Mouse (Mus musculus): Measurements from ENCODE around the gene Nlrp10. TPM values are rescaled to one million over a fixed set of nuclear protein-coding genes. Genes with fewer than 3 reads are reported as not detected.
A peak's percentile ranks its signal among the peaks of the same experiment; 100 is the strongest.

Nlrp10 gene
- total RNA-seq, 2 experiments from 2014 or later, result 0.48 to 0.71 TPM

DNA sequence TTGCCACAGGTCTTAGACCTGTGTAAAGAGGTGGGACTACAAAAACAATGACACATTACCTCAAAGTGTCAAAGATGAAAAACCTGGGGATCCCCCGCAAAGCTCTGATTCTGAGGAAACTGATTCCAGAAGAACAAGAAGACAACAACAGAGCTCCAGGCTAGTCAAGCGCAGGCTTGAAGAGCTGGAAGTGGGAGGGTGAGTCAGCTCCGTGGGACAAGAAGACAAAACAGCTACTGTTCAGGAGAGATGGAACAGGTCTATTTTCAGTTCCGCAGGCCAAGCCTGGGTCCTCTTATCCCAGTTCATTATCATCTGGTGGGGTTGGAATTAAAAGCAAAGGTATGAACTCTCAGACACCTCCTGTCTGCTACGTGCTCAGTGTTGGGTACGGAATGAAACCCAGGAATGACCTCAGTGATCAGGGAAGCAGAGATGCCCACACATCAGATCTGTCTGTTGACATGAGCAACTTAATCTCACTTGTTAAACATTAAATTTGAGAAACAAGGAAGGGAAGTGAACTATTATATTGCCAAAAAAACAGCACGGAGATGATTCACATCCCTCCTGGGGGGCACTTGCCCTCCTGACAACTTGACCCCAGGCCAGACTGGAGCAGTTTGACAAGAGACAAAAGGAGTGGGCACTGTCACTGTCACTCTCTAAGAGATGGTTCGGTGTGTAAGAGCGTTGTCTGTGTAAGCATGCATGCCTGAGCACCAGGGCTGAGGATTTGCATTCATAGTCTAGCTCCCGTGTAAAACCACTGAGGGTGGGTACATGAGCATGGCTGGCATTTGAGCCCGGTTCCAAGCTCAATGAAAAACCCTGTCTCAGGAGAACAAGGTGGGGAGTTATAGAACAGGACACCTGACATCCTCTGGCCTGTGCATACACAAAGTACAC, 1.4 kb downstream of the Nlrp10 start:
- intact Hi-C loops (cut with DNase I), result no loop called here
- peak in 1 of 2 experiments; percentile 62 for DNase-seq (ENCODE audit: low spot score in 2 of 2)

DNA sequence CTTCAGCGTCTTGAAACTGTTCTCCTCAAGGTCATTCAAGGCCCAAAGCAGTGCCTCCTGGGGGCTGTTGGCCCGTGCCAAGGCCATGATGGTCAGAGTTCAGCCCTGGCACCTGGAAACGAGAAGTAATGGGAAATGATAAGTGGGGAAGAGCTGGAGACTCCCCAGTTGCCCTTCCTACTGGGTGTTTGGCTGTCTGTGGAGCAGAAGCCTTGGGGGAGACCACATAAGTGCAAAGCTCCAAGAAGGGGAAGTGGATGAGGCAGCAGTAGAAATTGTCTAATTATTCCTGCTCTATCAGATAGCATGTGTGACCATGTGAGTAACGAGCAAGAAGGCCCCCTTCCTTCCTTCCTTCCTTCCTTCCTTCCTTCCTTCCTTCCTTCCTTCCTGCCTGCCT, 2.9 kb downstream of the Nlrp10 start:
- no peak for DNase-seq (ENCODE audit: low spot score in 2 of 2)
- intact Hi-C loops (cut with DNase I), result no loop called here

DNA sequence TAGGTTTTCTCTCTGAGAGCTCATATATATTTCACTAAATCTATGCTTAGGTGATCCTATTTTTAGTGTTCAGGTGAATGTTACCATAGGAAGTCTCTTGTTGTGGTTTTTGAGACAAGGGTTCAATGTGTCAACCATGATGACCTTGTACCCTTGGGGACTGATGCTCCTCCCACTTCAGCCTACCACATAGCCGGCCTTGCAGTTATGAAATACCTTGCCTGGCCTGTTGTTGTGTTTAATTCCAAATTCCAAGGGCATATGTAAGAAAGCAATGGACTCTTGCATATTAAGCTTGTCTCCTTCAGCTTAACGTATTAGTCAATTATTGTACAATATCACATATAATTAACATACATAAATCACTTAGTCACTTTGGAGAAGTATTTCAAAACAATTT, 26.0 kb downstream of the Nlrp10 start:
- intact Hi-C loops (cut with DNase I), result no loop called here
- DNase-seq (ENCODE audit: low spot score in 2 of 2), result no peak

DNA sequence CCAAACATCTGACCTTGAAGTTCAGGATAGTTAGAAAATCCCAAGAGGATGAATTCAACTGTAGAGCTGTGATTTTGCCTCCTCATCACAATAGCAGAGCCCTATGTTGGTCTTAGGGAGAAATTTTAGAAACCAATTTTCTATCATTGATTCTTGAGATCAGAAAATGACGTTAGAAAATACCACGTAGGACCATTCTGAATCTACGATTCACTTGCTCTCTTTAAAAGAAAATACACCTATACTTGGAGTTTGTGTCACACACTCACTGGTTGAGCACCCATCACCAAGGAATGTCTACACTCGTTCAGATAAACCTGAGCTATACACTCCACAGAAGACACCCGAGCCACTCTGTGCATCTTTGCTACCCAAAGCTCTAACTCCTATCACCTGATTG, 35.7 kb downstream of the Nlrp10 start, which contains the start of gene Olfr519:
Gene Olfr519, minus strand, starts transcription at position 101 of the 400 bp plus-strand sequence.
- no peak for DNase-seq (ENCODE audit: low spot score in 2 of 2)
- intact Hi-C loops (cut with DNase I), result no loop called here

DNA sequence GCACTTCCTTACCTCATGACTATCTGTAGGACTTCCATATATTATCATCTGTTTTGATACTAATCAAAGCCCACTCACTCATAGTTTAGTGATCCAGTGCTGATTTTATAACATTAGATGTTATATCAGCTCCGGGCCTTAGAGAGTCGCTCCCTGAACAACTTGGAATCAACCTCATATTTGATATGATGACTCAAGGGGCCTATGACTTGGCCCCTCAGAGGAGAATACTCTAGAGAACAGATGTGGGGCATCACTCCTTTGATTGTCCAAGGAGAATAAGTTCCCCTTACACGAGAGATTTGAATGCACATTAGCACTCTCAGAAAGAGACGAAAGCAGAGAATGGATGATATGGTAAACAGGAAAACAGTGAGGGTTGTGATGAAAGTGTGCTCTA, 45.1 kb downstream of the Nlrp10 start, which contains the start of gene Olfr518:
Gene Olfr518, minus strand, starts transcription at position 101 of the 400 bp plus-strand sequence.
- no peak for DNase-seq (ENCODE audit: low spot score in 2 of 2)
- intact Hi-C loops (cut with DNase I), result no loop called here

DNA sequence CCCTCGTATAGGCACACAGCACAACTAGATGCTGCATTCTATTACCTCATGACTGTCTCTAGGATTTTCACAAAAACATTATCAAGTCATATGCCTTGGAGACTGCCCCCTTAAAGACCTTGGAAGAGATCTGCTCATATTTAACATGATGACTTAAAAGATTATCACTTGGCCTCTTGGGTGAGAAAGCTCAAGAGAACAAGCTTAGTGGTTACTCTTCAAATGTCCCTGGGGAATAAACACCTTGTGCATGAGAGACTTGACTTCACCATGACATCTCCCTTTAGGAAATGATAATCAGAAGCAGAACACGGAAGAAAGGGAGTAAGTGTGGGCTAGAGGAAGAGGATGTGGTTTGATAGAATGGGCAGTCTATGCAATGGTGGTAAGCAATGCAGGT, 57.7 kb downstream of the Nlrp10 start, which contains the start of gene Olfr517:
Gene Olfr517, minus strand, starts transcription at position 101 of the 400 bp plus-strand sequence.
- intact Hi-C loops (cut with DNase I), result no loop called here
- no peak for DNase-seq (ENCODE audit: low spot score in 2 of 2)

Other genes starting within 250 kb of the Nlrp10 start
- not detected for gene Olfr512, start 216.9 kb downstream of the Nlrp10 start, total RNA-seq (2021)
- gene Olfr513, start 179.2 kb downstream of the Nlrp10 start, total RNA-seq (2021), result not detected
- gene Olfr514, start 104.2 kb downstream of the Nlrp10 start, total RNA-seq (2021), result not detected
- not detected for gene Olfr516, start 79.6 kb downstream of the Nlrp10 start, total RNA-seq (2021)
- gene Olfr517, start 57.8 kb downstream of the Nlrp10 start, total RNA-seq (2021), result not detected
- not detected for gene Olfr518, start 45.2 kb downstream of the Nlrp10 start, total RNA-seq (2021)
- gene Olfr519, start 35.8 kb downstream of the Nlrp10 start, total RNA-seq (2021), result not detected
- 10 to 100 TPM; 77.7 to 82.0 TPM for gene Eif3f, start 4.2 kb upstream of the Nlrp10 start, total RNA-seq (2021)
- gene Tub, start 20.2 kb upstream of the Nlrp10 start, total RNA-seq (2021), result 100 to 1,000 TPM; 119 to 128 TPM
- 10 to 100 TPM; 62.4 to 66.4 TPM for gene Ric3, start 153.2 kb upstream of the Nlrp10 start, total RNA-seq (2021)
- gene Lmo1, start 245.0 kb upstream of the Nlrp10 start, total RNA-seq (2021), result 10 to 100 TPM; 12.0 to 19.0 TPM